Mouse (Mus musculus): ENCODE data around the gene Mgst3.

Gene Mgst3

GRCm38 (mm10) chr1:167393683-167394492 is at the start of gene Mgst3:
Gene Mgst3 (minus strand): TSS chr1:167393841.
- DNase-seq = peak; percentile 99

- DNase-seq = no peak
These were observed 44.7 kb upstream of the Mgst3 start for GRCm38 (mm10) chr1:167438231-167438885.

DNA sequence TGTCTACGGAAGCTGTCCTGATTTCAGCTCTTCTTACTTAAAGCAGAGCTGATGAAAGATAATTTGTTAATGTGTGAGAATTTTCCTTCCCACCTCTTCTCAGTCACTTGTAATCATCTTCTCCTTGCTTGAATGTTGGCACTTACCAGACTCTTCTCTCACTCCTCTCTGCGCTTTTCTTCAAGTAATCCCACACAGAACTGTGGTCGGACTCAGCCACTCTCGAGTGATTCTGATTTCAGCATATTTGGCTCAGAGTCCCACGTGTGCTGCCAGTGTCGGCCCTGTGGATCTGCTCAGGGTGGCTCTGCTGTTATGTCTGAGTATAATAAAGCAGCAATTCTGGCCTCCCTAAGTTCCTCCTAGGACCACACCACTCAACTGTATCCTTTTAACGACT is 43.5 kb upstream of the Mgst3 start:
- DNase-seq = no peak

GRCm38 (mm10) chr1:167436186-167436975 is 42.7 kb upstream of the Mgst3 start:
- DNase-seq = no peak

- DNase-seq = no peak
These were observed 41.3 kb upstream of the Mgst3 start for GRCm38 (mm10) chr1:167434931-167435330.

DNA sequence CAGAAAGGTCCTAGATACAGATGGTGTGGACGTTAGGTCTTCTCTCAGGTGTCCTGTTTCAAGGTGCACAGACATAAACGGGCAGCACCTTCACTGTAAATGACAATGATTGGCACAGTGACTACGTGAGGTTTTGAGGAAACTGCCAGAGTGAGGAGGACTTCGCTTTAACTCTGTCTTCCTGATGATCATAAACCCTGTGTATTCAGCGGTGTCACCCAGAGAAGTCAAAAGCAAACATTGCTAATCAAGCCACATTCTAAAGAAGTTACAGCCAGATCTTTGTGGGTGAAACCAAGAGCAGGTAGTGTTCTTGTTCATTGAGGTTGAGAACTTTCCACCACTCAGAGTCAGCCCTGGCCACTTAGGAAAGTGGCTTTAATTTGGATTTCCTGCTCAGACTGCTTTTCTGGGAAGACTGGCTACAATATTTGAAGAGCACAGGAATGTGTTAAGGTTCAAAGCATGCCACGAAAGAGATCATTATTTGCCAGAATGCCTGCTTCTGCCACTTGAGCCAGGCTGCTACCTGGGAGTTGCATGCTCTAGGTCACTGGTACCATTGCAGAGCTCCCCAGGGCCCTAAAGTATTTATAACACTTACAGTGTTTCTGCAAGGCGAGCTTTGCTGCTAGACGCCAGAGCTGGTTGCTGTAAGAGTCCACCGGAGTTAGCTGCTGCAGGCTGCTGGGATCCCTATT is 37.5 kb upstream of the Mgst3 start:
- DNase-seq = no peak

- no peak for DNase-seq
These were observed 33.0 kb upstream of the Mgst3 start for GRCm38 (mm10) chr1:167426681-167427080.

DNA sequence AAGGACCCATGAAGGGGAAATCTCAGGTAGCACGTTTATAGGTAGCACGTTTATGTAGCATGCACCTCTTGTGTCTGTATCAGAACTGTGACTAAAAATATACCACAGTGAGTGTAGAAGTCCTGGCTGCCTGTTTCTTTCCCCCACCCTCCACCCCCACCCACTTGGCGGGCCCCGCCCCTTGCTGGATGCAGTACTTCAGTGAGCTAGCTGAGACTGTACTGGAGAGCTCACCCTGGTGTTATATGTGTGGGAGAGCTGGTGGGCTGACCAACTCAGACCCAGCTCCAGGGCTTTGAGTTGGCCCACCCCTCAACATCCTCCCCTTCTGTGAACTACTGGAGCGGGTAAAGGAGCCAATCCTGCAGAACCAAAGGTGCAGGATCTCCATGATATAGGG is 31.9 kb upstream of the Mgst3 start:
- no peak for DNase-seq

DNA sequence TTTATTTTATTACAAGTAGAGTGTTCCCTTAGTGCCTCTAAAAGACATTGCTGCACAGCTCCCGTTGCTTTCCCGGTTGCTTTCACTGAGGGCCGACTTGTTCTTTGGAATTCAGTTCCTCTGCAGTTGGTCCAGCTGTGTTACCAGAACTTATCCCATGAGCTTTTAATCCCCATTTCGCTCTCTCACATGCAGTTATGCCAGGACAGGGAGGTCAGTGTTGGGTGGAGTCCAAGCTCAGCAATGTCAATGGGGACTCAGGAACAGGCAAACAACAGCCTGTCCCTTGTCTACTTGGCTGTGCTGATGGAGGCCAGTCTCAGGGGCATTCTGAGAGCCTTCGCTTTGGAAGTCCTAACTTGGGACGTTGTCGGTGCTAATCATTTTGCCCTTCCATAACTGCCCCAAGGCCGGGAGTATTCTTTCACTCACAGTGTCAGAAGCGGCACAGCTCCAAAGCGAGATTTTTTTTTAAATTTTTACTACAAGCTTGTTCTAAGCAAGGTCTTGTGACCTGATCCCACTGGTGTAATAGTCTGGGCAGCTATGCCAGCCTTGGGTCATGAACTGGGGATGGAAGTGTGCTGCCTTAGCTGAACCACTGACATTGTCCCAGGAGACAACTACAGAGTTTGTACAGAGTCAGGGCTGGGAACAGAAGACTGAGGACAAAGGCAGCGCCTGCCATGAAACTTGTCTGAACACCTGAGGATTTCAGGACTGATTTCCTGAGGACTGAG is 29.0 kb upstream of the Mgst3 start:
- no peak for DNase-seq

DNA sequence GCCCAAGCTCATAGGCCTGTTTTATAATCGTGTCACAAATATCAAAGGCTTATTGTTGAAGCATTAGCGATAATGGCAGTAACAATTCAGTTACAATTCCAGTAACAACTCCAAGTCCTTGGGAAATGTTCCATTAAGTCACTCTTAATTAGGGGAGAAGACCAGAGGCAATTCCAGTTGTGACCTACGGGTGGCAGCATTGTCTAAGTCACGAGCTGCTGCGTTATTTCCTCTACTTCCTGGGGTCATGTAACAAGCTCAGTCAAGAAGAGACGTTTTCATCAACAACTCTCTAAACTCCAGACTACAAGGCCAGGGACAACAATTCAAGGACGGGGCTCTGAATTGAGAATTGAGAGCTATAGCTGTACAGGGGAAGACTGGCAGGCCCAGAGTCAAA is 21.2 kb upstream of the Mgst3 start:
- peak; percentile 70 to 73 for DNase-seq

- no peak for DNase-seq
These were observed 18.5 kb upstream of the Mgst3 start for GRCm38 (mm10) chr1:167411991-167412715.

- DNase-seq = no peak
These were observed 16.0 kb upstream of the Mgst3 start for GRCm38 (mm10) chr1:167409601-167410000.

DNA sequence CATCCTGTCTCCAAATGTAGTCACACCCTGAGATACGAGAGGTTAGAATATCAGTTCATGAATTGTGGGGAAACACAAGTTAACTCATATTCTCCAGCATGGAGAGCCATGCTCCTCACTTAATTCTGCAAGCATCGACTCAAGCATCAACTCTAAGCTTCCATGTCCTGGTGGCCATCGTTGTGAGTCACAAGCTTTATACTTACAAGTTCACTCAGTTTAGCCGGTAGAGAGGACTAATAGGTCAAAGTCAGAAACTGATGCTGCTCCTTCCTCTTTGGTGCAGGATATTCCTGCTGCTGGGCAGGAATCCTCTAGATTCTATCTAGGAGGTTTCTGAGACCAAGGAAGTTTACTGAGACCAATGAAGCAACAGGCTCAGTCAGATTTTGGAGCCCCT is 11.6 kb upstream of the Mgst3 start:
- DNase-seq = no peak

GRCm38 (mm10) chr1:167393281-167393680 is 360 bp downstream of the Mgst3 start:
- DNase-seq = no peak

DNA sequence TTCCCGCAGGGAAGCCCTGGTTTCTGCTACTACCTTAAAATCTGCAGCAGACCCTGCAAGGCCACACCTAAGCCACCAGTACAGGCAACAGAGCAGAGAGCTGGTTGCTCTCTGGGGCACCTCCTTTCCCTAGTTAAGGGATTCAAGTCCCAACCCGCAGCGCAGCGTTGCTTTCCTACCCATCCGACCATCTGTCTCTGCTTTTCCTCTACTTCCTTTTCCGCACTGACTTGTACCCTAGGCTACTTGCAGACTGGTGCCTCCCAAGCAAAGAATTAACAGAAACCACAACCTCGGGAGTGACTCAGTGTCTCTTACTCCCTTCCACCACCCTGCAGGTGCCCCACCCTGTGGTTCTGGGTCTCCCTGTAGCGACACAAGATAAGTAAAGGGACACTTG is 954 bp downstream of the Mgst3 start:
- peak in 1 of 2 experiments; percentile 6 for DNase-seq

DNA sequence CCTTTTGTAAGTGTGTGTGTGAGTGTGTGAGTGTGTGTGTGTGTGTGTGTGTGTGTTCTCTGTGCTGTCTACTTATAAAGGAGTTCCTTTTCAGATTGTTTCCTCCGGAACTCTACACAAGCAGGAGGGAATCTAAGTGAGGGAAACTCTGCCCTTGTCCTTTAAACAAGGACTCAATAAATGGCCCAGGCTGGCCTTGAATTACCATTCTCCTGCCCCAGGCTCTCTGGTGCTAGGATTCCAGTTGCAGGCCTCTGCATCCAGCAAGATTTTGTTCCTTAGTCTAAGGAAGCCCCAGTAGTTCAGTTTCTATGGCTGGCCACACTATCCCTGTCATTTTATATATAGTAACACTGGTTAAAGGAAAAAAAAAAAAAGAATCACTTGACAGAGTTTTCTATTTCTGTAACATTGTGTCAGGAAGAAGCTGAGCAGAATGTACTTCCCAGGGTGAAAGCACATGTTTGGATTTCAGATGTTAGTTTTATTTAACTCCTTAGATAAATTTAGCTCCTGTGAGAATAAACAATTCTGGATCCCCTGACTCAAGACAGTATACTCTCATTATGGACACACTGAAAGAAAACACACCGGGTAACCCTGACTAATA is 1.5 kb downstream of the Mgst3 start:
- DNase-seq = no peak

- no peak for DNase-seq
These were observed 2.4 kb downstream of the Mgst3 start for GRCm38 (mm10) chr1:167391241-167391640.

DNA sequence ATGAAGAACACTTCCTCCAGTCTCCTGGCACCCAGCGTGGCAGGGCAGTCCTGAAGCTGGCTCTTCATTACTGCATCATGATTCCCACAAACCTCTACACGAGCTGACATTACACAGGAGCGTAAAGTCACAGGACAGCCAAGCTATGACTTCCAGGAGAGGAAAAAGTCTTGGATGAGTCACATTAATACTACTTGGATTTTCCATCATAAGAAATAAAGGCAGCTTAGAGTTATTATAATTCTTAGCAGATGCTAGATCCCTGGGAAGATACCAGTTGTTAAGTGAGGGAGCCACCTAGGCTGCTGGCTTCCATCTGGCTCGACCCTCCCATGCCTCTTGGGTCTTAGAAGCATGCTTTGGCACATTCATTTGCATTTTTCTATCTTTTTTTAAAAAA is 3.3 kb downstream of the Mgst3 start:
- no peak for DNase-seq

GRCm38 (mm10) chr1:167389584-167389983 is 4.1 kb downstream of the Mgst3 start:
- DNase-seq = no peak

- no peak for DNase-seq
These were observed 5.1 kb downstream of the Mgst3 start for GRCm38 (mm10) chr1:167388571-167388970.

- no peak for DNase-seq
These were observed 5.8 kb downstream of the Mgst3 start for GRCm38 (mm10) chr1:167387796-167388195.
